Mouse (Mus musculus) forebrain, embryonic 15.5 days (tissue): ENCODE data around the gene Tjp3. TPM values are rescaled to one million over a fixed set of nuclear protein-coding genes. Genes with fewer than 3 reads are reported as not detected.
"Not testable (repeated sequence)": the region's sequence is repeated elsewhere in the genome, so short reads cannot be mapped to it uniquely, and the experiment has no call there.

ENCODE experiments used
- ATAC-seq: fragments of 200-750 bp; cut with Nextera tagmentation; replicated peaks from 2 replicates; pipeline ENCODE4 v1.8.0; 2017; ENCODE audit warnings: mild to moderate bottlenecking, moderate TSS enrichment, moderate library complexity
- H3K27ac ChIP-seq: fragments of 300-500 bp; sonication (generic); replicated peaks from 2 replicates; pipeline ENCODE4 v1.5.1; 2015; ENCODE audit warnings: mild to moderate bottlenecking, inconsistent platforms
- H3K27me3 ChIP-seq: fragments of 300-500 bp; sonication (generic); 2 replicates; pipeline ENCODE4 v1.6.1; 2015; ENCODE audit warnings: inconsistent platforms
- H3K36me3 ChIP-seq: fragments of 300-500 bp; sonication (generic); 2 replicates; pipeline ENCODE4 v1.6.1; 2015; ENCODE audit warnings: mild to moderate bottlenecking, inconsistent platforms
- H3K4me1 ChIP-seq: fragments of 300-500 bp; sonication (generic); 2 replicates; pipeline ENCODE4 v1.6.1; 2015; ENCODE audit warnings: inconsistent platforms
- H3K4me2 ChIP-seq: fragments of 300-500 bp; sonication (generic); replicated peaks from 2 replicates; pipeline ENCODE4 v1.6.1; 2015; ENCODE audit warnings: mild to moderate bottlenecking, inconsistent platforms
- H3K4me3 ChIP-seq: fragments of 300-500 bp; sonication (generic); 2 replicates; pipeline ENCODE4 v1.5.1; 2015; ENCODE audit warnings: mild to moderate bottlenecking, inconsistent platforms
- H3K9ac ChIP-seq: fragments of 300-500 bp; sonication (generic); replicated peaks from 2 replicates; pipeline ENCODE4 v1.6.1; 2015; ENCODE audit warnings: mild to moderate bottlenecking, inconsistent platforms
- H3K9me3 ChIP-seq: fragments of 300-500 bp; sonication (generic); 2 replicates; pipeline ENCODE4 v1.6.1; 2016; ENCODE audit warnings: inconsistent platforms
- WGBS: fragments of 180-500 bp; shearing (Covaris S2); methylation state at CpG from one replicate; pipeline ENCODE4 v1.1.7; 2015; ENCODE audit warnings: mixed read lengths; 5-methylcytosine and 5-hydroxymethylcytosine counted together
- microRNA-seq: library from miRNA; unstranded; fragments of <30 nt; microRNA quantifications from one replicate; pipeline ENCODE4, GENCODE M21; 2016
- polyA plus RNA-seq: library from polyadenylated mRNA; unstranded; fragments of >200 nt; fragmentation: Nextera tagmentation; extraction: Ambion mirVana; gene quantifications from 2 replicates; pipeline ENCODE4 v1.2.1, GENCODE M21; 2015

Tjp3 gene
- polyA plus RNA-seq, 1 experiment from 2014 or later, result 8.5 TPM

- Histone ChIP-seq H3K4me3 (peak overlapping the region; percentile 69), H3K9ac (no peak overlapping the region; the same call in 1 of the 2 replicates), H3K4me1 (peaks cover 48% of the 10 kb centered on the region), H3K36me3 (no peaks in the 10 kb centered on the region), H3K27me3 (no peaks in the 10 kb centered on the region), H3K27ac (peak overlapping the region; percentile 94), H3K9me3 (no peaks in the 10 kb centered on the region), H3K4me2 (peak overlapping the region; percentile 76)
- WGBS, result 46% methylated on average over 7 of the region's 7 CpGs
- no peak for ATAC-seq
Observed at GRCm38 (mm10) chr10:81231436-81231835, 59.9 kb downstream of the Tjp3 start.

- H3K4me1 ChIP-seq, result peaks cover 48% of the 10 kb centered on the region
- peak within 1 kb of the TSS; percentile 94 for H3K27ac ChIP-seq
- peak; percentile 93 for ATAC-seq
- no peaks in the 10 kb centered on the region for H3K9me3 ChIP-seq
- H3K4me3 ChIP-seq, result peak within 1 kb of the TSS; percentile 69
- H3K9ac ChIP-seq, result peak within 1 kb of the TSS; percentile 89
- H3K27me3 ChIP-seq, result no peaks in the 10 kb centered on the region
- 0 out of 2 replicates have a peak, but pooled peaks cover 3% of the 10 kb centered on the region for H3K36me3 ChIP-seq
- 2% methylated on average over 27 of the region's 27 CpGs for WGBS
- H3K4me2 ChIP-seq, result peak within 1 kb of the TSS; percentile 76
Observed at GRCm38 (mm10) chr10:81230438-81231332, 60.7 kb downstream of the Tjp3 start, which contains the start of gene Atcay. Atcay (minus strand) TSS chr10:81230833.

- Histone ChIP-seq H3K4me1 (peaks cover 48% of the 10 kb centered on the region), H3K9ac (peak overlapping the region; percentile 89), H3K4me3 (peak overlapping the region; percentile 69), H3K9me3 (no peaks in the 10 kb centered on the region), H3K27me3 (no peaks in the 10 kb centered on the region), H3K27ac (peak overlapping the region; percentile 94), H3K4me2 (peak overlapping the region; percentile 76), H3K36me3 (0 out of 2 replicates have a peak, but pooled peaks cover 4% of the 10 kb centered on the region)
- peak; percentile 13 for ATAC-seq
- WGBS, result 9% methylated on average over 20 of the region's 20 CpGs
Observed at GRCm38 (mm10) chr10:81229735-81230437, 61.5 kb downstream of the Tjp3 start.

- not testable (repeated sequence) for H3K4me2 ChIP-seq, H3K9ac ChIP-seq, H3K4me3 ChIP-seq, ATAC-seq, H3K27ac ChIP-seq, H3K27me3 ChIP-seq, H3K9me3 ChIP-seq
- 67% methylated on average over 2 of the region's 2 CpGs for WGBS
- Histone ChIP-seq H3K4me1 (peaks cover 15% of the 10 kb centered on the region), H3K36me3 (peaks cover 46% of the 10 kb centered on the region)
Observed at GRCm38 (mm10) chr10:81223731-81224130, 67.7 kb downstream of the Tjp3 start.

Small RNA genes within 50 kb of the gene (microRNA-seq; reads per million reads assigned to microRNA genes)
- gene Mir3057, result 10.8 reads per million, percentile 26 among the genes with 10 or more reads in this experiment

Other genes with a start within 250 kb of the Tjp3 start
- 316 and 320 TPM in 2 replicates for gene Sgta, start 231.4 kb downstream of the Tjp3 start, polyA plus RNA-seq
- 60.0 and 61.7 TPM in 2 replicates for gene Thop1, start 221.5 kb downstream of the Tjp3 start, polyA plus RNA-seq
- gene Creb3l3, start 192.7 kb downstream of the Tjp3 start, polyA plus RNA-seq, result 0.13 and 0.25 TPM in 2 replicates
- gene Map2k2, start 185.7 kb downstream of the Tjp3 start, polyA plus RNA-seq, result 211 and 229 TPM in 2 replicates
- gene Zbtb7a, start 156.4 kb downstream of the Tjp3 start, polyA plus RNA-seq, result 12.1 and 15.1 TPM in 2 replicates
- gene Pias4, start 123.7 kb downstream of the Tjp3 start, polyA plus RNA-seq, result 54.9 and 57.8 TPM in 2 replicates
- gene Eef2, start 115.0 kb downstream of the Tjp3 start, polyA plus RNA-seq, result 633 and 637 TPM in 2 replicates
- gene Dapk3, start 108.6 kb downstream of the Tjp3 start, polyA plus RNA-seq, result 56.8 and 61.3 TPM in 2 replicates
- gene 4930442H23Rik, start 107.7 kb downstream of the Tjp3 start, polyA plus RNA-seq, result 0.14 and 0.19 TPM in 2 replicates
- 0.11 TPM in 1 of 2 replicates, not detected in the other for gene Nmrk2, start 89.5 kb downstream of the Tjp3 start, polyA plus RNA-seq
- 72.6 and 75.3 TPM in 2 replicates for gene Atcay, start 60.7 kb downstream of the Tjp3 start, polyA plus RNA-seq
- 19.5 and 21.2 TPM in 2 replicates for gene Zfr2, start 58.4 kb downstream of the Tjp3 start, polyA plus RNA-seq
- gene Matk, start 38.6 kb downstream of the Tjp3 start, polyA plus RNA-seq, result 22.4 TPM in 2 replicates
- gene Mrpl54, start 24.6 kb downstream of the Tjp3 start, polyA plus RNA-seq, result 97.3 and 104 TPM in 2 replicates
- gene Apba3, start 24.6 kb downstream of the Tjp3 start, polyA plus RNA-seq, result 33.5 and 37.5 TPM in 2 replicates
- gene Pip5k1c, start 1.4 kb upstream of the Tjp3 start, polyA plus RNA-seq, result 123 and 127 TPM in 2 replicates
- 40.7 and 42.4 TPM in 2 replicates for gene Cactin, start 29.5 kb upstream of the Tjp3 start, polyA plus RNA-seq
- 3.1 and 4.3 TPM in 2 replicates for gene Tbxa2r, start 37.1 kb upstream of the Tjp3 start, polyA plus RNA-seq
- gene Gipc3, start 51.7 kb upstream of the Tjp3 start, polyA plus RNA-seq, result not detected in 2 replicates
- 41.4 and 43.3 TPM in 2 replicates for gene Hmg20b, start 58.9 kb upstream of the Tjp3 start, polyA plus RNA-seq
- 11.2 and 11.9 TPM in 2 replicates for gene Mfsd12, start 65.9 kb upstream of the Tjp3 start, polyA plus RNA-seq
- gene 4930404N11Rik, start 74.2 kb upstream of the Tjp3 start, polyA plus RNA-seq, result 0.73 and 1.3 TPM in 2 replicates
- gene Fzr1, start 86.9 kb upstream of the Tjp3 start, polyA plus RNA-seq, result 133 and 135 TPM in 2 replicates
- gene Dohh, start 92.8 kb upstream of the Tjp3 start, polyA plus RNA-seq, result 88.2 and 89.0 TPM in 2 replicates
- gene Gm48551, start 92.9 kb upstream of the Tjp3 start, polyA plus RNA-seq, result 5.4 and 6.6 TPM in 2 replicates
- 2.9 and 3.1 TPM in 2 replicates for gene Gm48552, start 97.4 kb upstream of the Tjp3 start, polyA plus RNA-seq
- 1.2 and 1.8 TPM in 2 replicates for gene Smim24, start 101.5 kb upstream of the Tjp3 start, polyA plus RNA-seq
- gene Nfic, start 164.1 kb upstream of the Tjp3 start, polyA plus RNA-seq, result 24.2 and 29.4 TPM in 2 replicates
- gene Celf5, start 191.1 kb upstream of the Tjp3 start, polyA plus RNA-seq, result 76.1 and 78.5 TPM in 2 replicates
- 60.3 and 65.0 TPM in 2 replicates for gene Ncln, start 204.8 kb upstream of the Tjp3 start, polyA plus RNA-seq
- gene S1pr4, start 208.6 kb upstream of the Tjp3 start, polyA plus RNA-seq, result 0.69 and 0.73 TPM in 2 replicates
- 0.57 and 0.84 TPM in 2 replicates for gene Gna15, start 232.6 kb upstream of the Tjp3 start, polyA plus RNA-seq